Mouse (Mus musculus) erythroblast, embryonic 14.5 days (primary cell): Measurements from ENCODE around the gene Myom3.

Experiments
- GATA1 ChIP-seq: IDR thresholded peaks from 2 replicates; pipeline ENCODE4 v1.6.1; 2012; ENCODE audit warnings: low read length, inconsistent platforms, mixed read lengths
- TAL1 ChIP-seq: IDR thresholded peaks from 3 replicates; pipeline ENCODE4 v1.6.1; 2012; ENCODE audit warnings: low read length, inconsistent platforms, mixed read lengths

GRCm38 (mm10) chr4:135770611-135771305 lies 11.2 kb downstream of the Myom3 start:
- TF ChIP-seq TAL1 (no peak), GATA1 (no peak)
